Mouse (Mus musculus) ovary, postnatal 14 days (tissue): ENCODE data around the gene Nfya.
A peak's percentile ranks its signal among the peaks of the same experiment; 100 is the strongest.

Source experiments
- DNase-seq: peaks from one replicate; pipeline ENCODE4 v3.0.0; 2022; ENCODE audit warnings: low spot score

The Nfya gene

GRCm38 (mm10) chr17:48430394-48430793, 20.7 kb upstream of the Nfya start:
- no peak for DNase-seq

GRCm38 (mm10) chr17:48427852-48428530, 18.3 kb upstream of the Nfya start:
- DNase-seq: no peak

- no peak for DNase-seq
Measured at GRCm38 (mm10) chr17:48426991-48427750, 17.5 kb upstream of the Nfya start.

- no peak for DNase-seq
Measured at GRCm38 (mm10) chr17:48425823-48426612, 16.3 kb upstream of the Nfya start.

GRCm38 (mm10) chr17:48424237-48424636, 14.5 kb upstream of the Nfya start:
- DNase-seq: no peak

- no peak for DNase-seq
Measured at GRCm38 (mm10) chr17:48419571-48419970, 9.9 kb upstream of the Nfya start.

- no peak for DNase-seq
Measured at GRCm38 (mm10) chr17:48418781-48419180, 9.1 kb upstream of the Nfya start.

- no peak for DNase-seq
Measured at GRCm38 (mm10) chr17:48418174-48418573, 8.5 kb upstream of the Nfya start.

GRCm38 (mm10) chr17:48417521-48417920, 7.8 kb upstream of the Nfya start:
- DNase-seq: no peak

- DNase-seq: no peak
Measured at GRCm38 (mm10) chr17:48416425-48417195, 6.9 kb upstream of the Nfya start.

- no peak for DNase-seq
Measured at GRCm38 (mm10) chr17:48416011-48416410, 6.3 kb upstream of the Nfya start.

GRCm38 (mm10) chr17:48411241-48411640, 1.5 kb upstream of the Nfya start:
- no peak for DNase-seq

- DNase-seq: no peak
Measured at GRCm38 (mm10) chr17:48410299-48410785, 636 bp upstream of the Nfya start.

- DNase-seq: peak; percentile 46
Measured at GRCm38 (mm10) chr17:48408526-48409291, 997 bp downstream of the Nfya start.

GRCm38 (mm10) chr17:48407910-48408525, 1.7 kb downstream of the Nfya start:
- DNase-seq: no peak

- DNase-seq: no peak
Measured at GRCm38 (mm10) chr17:48407154-48407553, 2.6 kb downstream of the Nfya start.

GRCm38 (mm10) chr17:48404706-48405105, 5.0 kb downstream of the Nfya start:
- no peak for DNase-seq

- DNase-seq: no peak
Measured at GRCm38 (mm10) chr17:48403848-48404247, 5.9 kb downstream of the Nfya start.

- DNase-seq: no peak
Measured at GRCm38 (mm10) chr17:48402751-48403150, 7.0 kb downstream of the Nfya start.

GRCm38 (mm10) chr17:48401710-48402109, 8.0 kb downstream of the Nfya start:
- no peak for DNase-seq

GRCm38 (mm10) chr17:48392616-48393015, 17.1 kb downstream of the Nfya start:
- DNase-seq: no peak
